Mouse (Mus musculus): Measurements from ENCODE around the gene Epb41l5.

DNA sequence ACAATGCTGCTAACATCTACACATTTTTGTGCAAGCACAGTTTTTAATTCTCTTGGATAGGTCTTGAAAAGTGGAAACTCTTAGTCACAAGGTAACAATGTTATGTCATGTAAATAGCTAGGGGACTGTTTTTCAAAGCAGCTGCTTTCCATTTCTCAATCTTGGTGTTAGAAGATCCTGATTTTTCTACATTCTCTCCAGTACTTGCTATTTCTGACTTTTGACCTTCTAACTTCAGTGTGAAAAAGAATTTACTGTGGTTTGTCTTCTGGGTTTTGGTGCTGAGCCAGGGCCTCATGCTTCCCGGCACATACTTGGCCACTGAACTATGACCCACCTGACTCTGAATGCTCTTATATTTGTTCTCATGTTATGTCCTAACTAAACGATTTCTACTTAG, 8.8 kb downstream of the Epb41l5 start:
- TF ChIP-seq TAL1 (IDR thresholded peaks at IDR 0.05; ENCODE audit: low read length) (no peak), GATA1 (IDR thresholded peaks at IDR 0.05; ENCODE audit: low read length) (no peak)

All from erythroblast, embryonic 14.5 days (primary cell).